Mouse (Mus musculus): ENCODE data around the gene Fbxw8. TPM values are rescaled to one million over a fixed set of nuclear protein-coding genes. Genes with fewer than 3 reads are reported as not detected.

Gene Fbxw8
- 45.1 and 50.0 TPM in 2 replicates for polyA plus RNA-seq (2012; rRNA removed)

DNA sequence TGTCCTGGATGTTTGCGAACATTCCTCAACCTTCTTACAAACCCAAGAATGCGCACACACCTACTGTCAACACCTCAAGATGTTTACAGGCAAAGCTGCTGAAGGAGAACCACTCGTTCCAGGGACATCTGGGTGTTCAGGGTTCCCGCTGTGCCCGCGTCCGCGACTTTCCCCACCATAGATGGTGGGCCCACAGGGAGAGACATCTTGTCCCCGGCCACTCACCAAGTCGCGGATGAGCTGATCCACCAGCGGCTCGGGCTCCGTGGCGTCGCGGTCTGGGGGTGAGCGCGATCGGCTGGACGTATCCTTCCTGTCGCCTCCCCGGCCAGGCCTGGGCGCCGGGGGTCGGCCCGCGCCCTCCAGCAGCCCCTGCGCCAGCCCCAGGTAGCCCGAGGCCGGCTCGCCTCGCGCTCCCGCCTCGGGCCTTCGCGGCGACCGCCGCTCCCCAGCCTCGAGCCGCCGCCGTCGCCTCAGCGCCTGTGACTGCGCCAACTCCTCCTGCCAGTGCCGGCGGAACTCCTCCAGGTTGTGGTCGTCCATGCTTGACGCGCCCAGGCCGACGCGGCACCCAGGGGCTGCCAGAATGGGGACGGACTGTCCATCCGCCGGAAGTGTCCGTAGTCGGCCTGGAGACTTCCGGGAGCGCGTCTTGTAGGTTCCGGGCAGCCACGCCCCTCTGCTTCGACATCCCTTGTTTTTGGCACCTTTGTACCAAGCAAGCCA, at the start of gene Fbxw8:
TSS of gene Fbxw8 (minus strand) at position 626 of the 726 bp plus-strand sequence.

GRCm38 (mm10) chr5:118164581-118164980, 9.3 kb upstream of the Fbxw8 start, which contains the start of gene Hrk:
Gene Hrk, plus strand, starts transcription at chr5:118164648.

GRCm38 (mm10) chr5:118027698-118028190, 127.5 kb downstream of the Fbxw8 start, which contains the start of gene Tesc:
Gene Tesc, plus strand, starts transcription at chr5:118027743.

Other genes starting within 250 kb of the Fbxw8 start
- gene Fbxo21, start 178.7 kb downstream of the Fbxw8 start, polyA plus RNA-seq (2012; rRNA removed), result 72.7 and 84.9 TPM in 2 replicates
- 0.60 and 0.97 TPM in 2 replicates for gene Tesc, start 127.7 kb downstream of the Fbxw8 start, polyA plus RNA-seq (2012; rRNA removed)
- 0.43 and 1.2 TPM in 2 replicates for gene Hrk, start 9.2 kb upstream of the Fbxw8 start, polyA plus RNA-seq (2012; rRNA removed)
- 38.8 and 42.6 TPM in 2 replicates for gene Rnft2, start 89.7 kb upstream of the Fbxw8 start, polyA plus RNA-seq (2012; rRNA removed)
- gene 2410131K14Rik, start 89.8 kb upstream of the Fbxw8 start, polyA plus RNA-seq (2012; rRNA removed), result 12.0 and 14.7 TPM in 2 replicates